ENCODE assay signal across 8 mouse cellular contexts in genomic region chr1:120757283-120757821, GRCm38 (mm10).
A peak's percentile ranks its signal among the peaks of the same experiment; 100 is the strongest.
DNase-seq lines count a peak whose midpoint lies in the region; ATAC-seq and TF ChIP-seq lines count a peak whose summit lies in the region.
"Had no signal": no experiment of that assay in that cellular context is flagged by ENCODE, and none has a peak within 500 bp of the region (broad histone marks: within the 10 kb centered on the region; RNA-seq: fewer than 3 reads in every experiment).

No protein-coding gene starts in this region.

- H3K27me3 ChIP-seq in forebrain, embryonic 11.5 days (ENCODE audit: control insufficient read depth, insufficient read depth, low read length) = no peaks in the 10 kb centered on the region
- H3K27me3 ChIP-seq: neural tube, embryonic 13.5 days had no signal

- no peak overlapping the region for H3K4me3 ChIP-seq in embryonic fibroblast, embryonic 13.5 days (ENCODE audit: insufficient read depth, low read length)
- no peak overlapping the region for H3K4me3 ChIP-seq in forebrain, embryonic 11.5 days (ENCODE audit: low read depth, low read length)
- H3K4me3 ChIP-seq: neural tube, embryonic 13.5 days had no signal

- peak; percentile 54 for DNase-seq in urinary bladder, postnatal 14 days (ENCODE audit: low spot score)
- DNase-seq in urinary bladder, adult 2 months (ENCODE audit: low spot score) = no peak
- peak; percentile 83 for DNase-seq in heart, postnatal 4 days
- DNase-seq in forebrain, embryonic 11.5 days (ENCODE audit: low spot score) = no peak
- DNase-seq in cerebellum, adult 9-11 months = no peak
- no peak for DNase-seq in thymus, postnatal 14 days

- no peak for ATAC-seq in forebrain, embryonic 11.5 days (replicated peaks; ENCODE audit: low FRiP score)

- H3K9me3 ChIP-seq in forebrain, embryonic 11.5 days (ENCODE audit: control insufficient read depth, low read length) = no peaks in the 10 kb centered on the region
- H3K9me3 ChIP-seq: neural tube, embryonic 13.5 days had no signal

- WGBS in forebrain, embryonic 11.5 days = 62% methylated on average over 9 of the region's 9 CpGs

- peaks cover 20% of the 10 kb centered on the region for H3K4me1 ChIP-seq in embryonic fibroblast, embryonic 13.5 days (ENCODE audit: control insufficient read depth, insufficient read depth, low read length)
- no peaks in the 10 kb centered on the region for H3K4me1 ChIP-seq in forebrain, embryonic 11.5 days (replicated peaks; ENCODE audit: control insufficient read depth, insufficient read depth, low read length)
- H3K4me1 ChIP-seq: neural tube, embryonic 13.5 days had no signal

- no peaks in the 10 kb centered on the region for H3K36me3 ChIP-seq in forebrain, embryonic 11.5 days (ENCODE audit: control insufficient read depth, insufficient read depth, low read length)
- H3K36me3 ChIP-seq: neural tube, embryonic 13.5 days had no signal

- no peak; the same call in 1 of the 2 replicates for TF ChIP-seq POLR2A in embryonic fibroblast, embryonic 13.5 days (IDR thresholded peaks at IDR 0.05; ENCODE audit: low read depth, low read length)

- TF ChIP-seq CTCF in embryonic fibroblast, embryonic 13.5 days (IDR thresholded peaks at IDR 0.05; ENCODE audit: borderline replicate concordance, insufficient read depth, low read length) = no peak

- H3K4me2 ChIP-seq in forebrain, embryonic 11.5 days (ENCODE audit: low read depth, low read length, severe bottlenecking) = no peak overlapping the region
- H3K4me2 ChIP-seq: neural tube, embryonic 13.5 days had no signal

- peak overlapping the region; percentile 97 for H3K27ac ChIP-seq in embryonic fibroblast, embryonic 13.5 days (ENCODE audit: insufficient read depth, low read length)
- no peak overlapping the region for H3K27ac ChIP-seq in forebrain, embryonic 11.5 days (ENCODE audit: low read depth, low read length)
- H3K27ac ChIP-seq: neural tube, embryonic 13.5 days had no signal

- H3K9ac ChIP-seq in forebrain, embryonic 11.5 days (ENCODE audit: low read length) = no peak overlapping the region
- H3K9ac ChIP-seq: neural tube, embryonic 13.5 days had no signal

Comparison
In these comparisons a context has a peak if more than half of its experiments do, and no peak if none do; other contexts are left out.
1. DNase-seq: peak in urinary bladder, postnatal 14 days (single experiment) and heart, postnatal 4 days (single experiment); none in urinary bladder, adult 2 months (single experiment), forebrain, embryonic 11.5 days (single experiment), cerebellum, adult 9-11 months (single experiment) and thymus, postnatal 14 days (single experiment).